Mouse (Mus musculus): Measurements from ENCODE around the gene Tnfrsf11a. TPM values are rescaled to one million over a fixed set of nuclear protein-coding genes. Genes with fewer than 3 reads are reported as not detected.

Gene Tnfrsf11a
- polyA plus RNA-seq, 1 experiment = 2.6 TPM

DNA sequence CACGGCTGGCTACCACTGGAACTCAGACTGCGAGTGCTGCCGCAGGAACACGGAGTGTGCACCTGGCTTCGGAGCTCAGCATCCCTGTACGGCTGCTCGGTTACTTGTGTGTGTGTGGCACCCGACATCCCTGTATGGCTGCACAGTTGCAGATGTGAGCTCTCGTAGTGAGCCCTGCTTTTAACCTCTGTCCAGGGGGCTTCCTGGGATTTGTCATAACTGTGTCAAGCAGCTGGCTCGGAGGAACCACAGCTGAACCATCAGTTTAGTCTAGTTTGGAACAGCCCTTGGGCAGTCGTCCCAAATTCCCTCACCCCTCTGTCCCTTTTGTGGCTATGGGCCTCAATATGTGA is 33.2 kb downstream of the Tnfrsf11a start:
- 58% methylated on average over 11 of the region's 11 CpGs for WGBS
- TF ChIP-seq CTCF (conservative IDR thresholded peaks at IDR 0.05; ENCODE audit: insufficient read depth, insufficient read length, low read depth, low read length) (no peak), POLR2A (IDR thresholded peaks at IDR 0.05; ENCODE audit: low read depth, low read length) (no peak)
- no peak overlapping the region for H3K4me3 ChIP-seq (ENCODE audit: insufficient read depth, low read depth, low read length)
- H3K36me3 ChIP-seq (ENCODE audit: control insufficient read depth, insufficient read depth, low read length) = no peaks in the 10 kb centered on the region
- H3K27me3 ChIP-seq (replicated peaks; ENCODE audit: control insufficient read depth, insufficient read depth, low read length) = no peaks in the 10 kb centered on the region
- DNase-seq = no peak
- H3K27ac ChIP-seq (ENCODE audit: insufficient read depth, low read depth, low read length) = no peak overlapping the region
- 0 out of 2 replicates have a peak, but pooled peaks cover 2% of the 10 kb centered on the region for H3K4me1 ChIP-seq (ENCODE audit: control insufficient read depth, insufficient read depth, low read length)

DNA sequence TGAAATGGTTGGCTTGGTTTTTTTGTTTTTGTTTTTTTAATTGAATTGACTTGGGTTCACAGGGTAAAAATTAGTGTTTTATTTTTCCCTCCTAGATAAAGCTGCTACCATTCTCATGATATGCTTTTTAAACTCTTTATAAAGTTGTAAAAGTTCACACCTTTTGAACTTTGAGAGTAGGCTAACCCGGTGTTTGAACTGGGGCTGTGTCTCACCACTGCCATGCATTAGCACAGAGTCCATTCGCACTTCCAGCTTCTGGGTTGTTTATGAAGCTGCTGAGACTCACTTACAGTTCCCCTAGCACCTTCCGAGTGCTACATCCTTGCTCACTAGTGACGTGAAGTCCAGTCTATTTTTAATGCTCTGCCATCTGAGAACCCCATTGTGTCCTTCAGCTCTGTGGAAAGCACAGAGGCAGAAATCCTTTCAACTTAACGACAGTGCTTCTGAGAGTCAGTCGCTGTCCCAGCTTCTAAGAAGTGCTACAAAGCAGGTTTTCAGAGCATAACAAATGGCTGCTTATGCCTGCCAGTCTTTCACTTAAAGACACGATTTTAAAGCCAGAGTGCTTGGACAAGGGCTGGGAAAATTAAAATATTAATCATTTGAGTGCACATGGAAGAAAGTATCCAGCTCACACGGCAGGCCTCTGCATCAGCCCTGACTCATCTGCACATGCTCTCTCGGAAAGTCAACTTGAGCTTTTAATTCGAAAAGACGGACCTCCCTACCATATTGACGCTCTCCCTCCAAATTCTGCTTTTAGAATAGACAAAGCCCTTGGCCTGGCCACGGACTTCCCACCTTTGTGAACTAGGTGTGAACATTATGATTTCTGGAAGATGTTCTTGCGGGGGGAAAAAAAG is 34.1 kb downstream of the Tnfrsf11a start:
- Histone ChIP-seq H3K4me1 (ENCODE audit: control insufficient read depth, insufficient read depth, low read length) (0 out of 2 replicates have a peak, but pooled peaks cover 2% of the 10 kb centered on the region), H3K4me3 (ENCODE audit: insufficient read depth, low read depth, low read length) (no peak overlapping the region), H3K27me3 (replicated peaks; ENCODE audit: control insufficient read depth, insufficient read depth, low read length) (no peaks in the 10 kb centered on the region), H3K36me3 (ENCODE audit: control insufficient read depth, insufficient read depth, low read length) (no peaks in the 10 kb centered on the region), H3K27ac (ENCODE audit: insufficient read depth, low read depth, low read length) (no peak overlapping the region)
- DNase-seq = no peak
- WGBS = 76% methylated on average over 14 of the region's 14 CpGs
- TF ChIP-seq POLR2A (IDR thresholded peaks at IDR 0.05; ENCODE audit: low read depth, low read length) = no peak
- no peak for TF ChIP-seq CTCF (conservative IDR thresholded peaks at IDR 0.05; ENCODE audit: insufficient read depth, insufficient read length, low read depth, low read length)

DNA sequence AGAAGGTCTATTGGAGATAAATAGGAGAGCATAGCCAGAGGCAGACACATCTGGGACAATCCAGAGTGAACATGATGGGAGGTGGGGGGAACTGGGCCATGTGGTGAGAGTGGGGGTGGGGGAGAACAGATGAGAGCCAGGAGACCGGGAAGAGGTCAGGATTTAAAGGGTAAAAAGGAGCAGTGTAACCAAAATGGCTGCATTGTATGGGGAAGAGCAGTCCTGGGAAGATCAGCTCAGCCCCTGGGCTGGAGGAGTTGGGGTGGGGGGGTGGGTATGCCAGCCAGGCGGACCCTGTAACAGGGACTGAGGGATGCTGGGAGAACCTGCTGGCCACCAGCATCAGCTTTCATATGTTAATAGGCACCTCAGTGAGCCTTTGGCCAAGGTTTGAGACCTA is 34.8 kb downstream of the Tnfrsf11a start:
- no peak for DNase-seq
- no peak overlapping the region for H3K4me3 ChIP-seq (ENCODE audit: insufficient read depth, low read depth, low read length)
- no peak overlapping the region for H3K27ac ChIP-seq (ENCODE audit: insufficient read depth, low read depth, low read length)
- H3K4me1 ChIP-seq (ENCODE audit: control insufficient read depth, insufficient read depth, low read length) = 0 out of 2 replicates have a peak, but pooled peaks cover 2% of the 10 kb centered on the region
- H3K36me3 ChIP-seq (ENCODE audit: control insufficient read depth, insufficient read depth, low read length) = no peaks in the 10 kb centered on the region
- WGBS = 85% methylated on average over 2 of the region's 2 CpGs
- no peaks in the 10 kb centered on the region for H3K27me3 ChIP-seq (replicated peaks; ENCODE audit: control insufficient read depth, insufficient read depth, low read length)
- TF ChIP-seq CTCF (conservative IDR thresholded peaks at IDR 0.05; ENCODE audit: insufficient read depth, insufficient read length, low read depth, low read length) (no peak), POLR2A (IDR thresholded peaks at IDR 0.05; ENCODE audit: low read depth, low read length) (no peak)

DNA sequence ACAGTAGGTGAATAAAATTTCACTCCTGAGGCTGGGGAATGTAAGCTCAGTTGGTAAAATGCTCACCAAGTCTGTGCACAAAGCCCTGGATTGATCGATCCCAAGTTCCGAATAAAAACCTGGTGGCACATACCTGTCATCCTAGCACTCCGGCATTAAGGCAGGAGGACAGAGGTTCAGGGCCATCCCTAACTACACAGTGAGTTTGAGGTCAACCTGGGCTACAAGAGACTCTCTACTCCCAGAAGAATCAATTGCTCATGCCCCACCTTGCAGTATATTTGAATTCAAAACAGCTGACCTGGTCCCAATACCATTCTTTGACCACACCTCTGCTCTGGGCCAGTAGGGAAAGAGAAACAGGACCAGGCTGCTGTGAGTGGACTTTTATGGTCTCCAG is 35.2 kb downstream of the Tnfrsf11a start:
- Histone ChIP-seq H3K36me3 (ENCODE audit: control insufficient read depth, insufficient read depth, low read length) (no peaks in the 10 kb centered on the region), H3K4me1 (ENCODE audit: control insufficient read depth, insufficient read depth, low read length) (0 out of 2 replicates have a peak, but pooled peaks cover 2% of the 10 kb centered on the region), H3K4me3 (ENCODE audit: insufficient read depth, low read depth, low read length) (no peak overlapping the region), H3K27me3 (replicated peaks; ENCODE audit: control insufficient read depth, insufficient read depth, low read length) (no peaks in the 10 kb centered on the region), H3K27ac (ENCODE audit: insufficient read depth, low read depth, low read length) (no peak overlapping the region)
- TF ChIP-seq CTCF (conservative IDR thresholded peaks at IDR 0.05; ENCODE audit: insufficient read depth, insufficient read length, low read depth, low read length) = no peak
- no peak for TF ChIP-seq POLR2A (IDR thresholded peaks at IDR 0.05; ENCODE audit: low read depth, low read length)
- WGBS = 88% methylated on average over 3 of the region's 3 CpGs
- DNase-seq = no peak

DNA sequence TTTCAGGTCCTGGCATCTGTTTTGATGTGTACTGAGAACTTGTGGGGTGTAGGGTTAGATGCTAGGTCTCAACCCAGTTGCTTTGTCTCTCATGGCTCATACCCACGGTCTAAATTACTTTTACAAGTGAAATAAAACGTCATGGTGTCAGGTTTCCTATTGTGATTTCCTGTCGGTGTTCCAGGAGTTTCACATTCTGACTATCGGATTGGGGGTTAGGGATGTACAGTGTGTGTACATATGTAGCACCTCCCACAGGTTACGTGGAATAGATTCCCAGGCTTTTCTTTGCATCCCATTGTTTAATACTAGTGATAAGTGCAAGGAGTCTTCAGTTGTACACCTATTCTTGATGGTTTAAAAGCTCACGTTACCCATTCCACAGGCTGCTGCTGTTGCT is 38.5 kb downstream of the Tnfrsf11a start:
- no peaks in the 10 kb centered on the region for H3K4me1 ChIP-seq (ENCODE audit: control insufficient read depth, insufficient read depth, low read length)
- no peaks in the 10 kb centered on the region for H3K36me3 ChIP-seq (ENCODE audit: control insufficient read depth, insufficient read depth, low read length)
- H3K27ac ChIP-seq (ENCODE audit: insufficient read depth, low read depth, low read length) = no peak overlapping the region
- H3K4me3 ChIP-seq (ENCODE audit: insufficient read depth, low read depth, low read length) = no peak overlapping the region
- 39% methylated on average over 6 of the region's 6 CpGs for WGBS
- TF ChIP-seq POLR2A (IDR thresholded peaks at IDR 0.05; ENCODE audit: low read depth, low read length) (no peak), CTCF (conservative IDR thresholded peaks at IDR 0.05; ENCODE audit: insufficient read depth, insufficient read length, low read depth, low read length) (no peak)
- no peak for DNase-seq
- H3K27me3 ChIP-seq (replicated peaks; ENCODE audit: control insufficient read depth, insufficient read depth, low read length) = no peaks in the 10 kb centered on the region

DNA sequence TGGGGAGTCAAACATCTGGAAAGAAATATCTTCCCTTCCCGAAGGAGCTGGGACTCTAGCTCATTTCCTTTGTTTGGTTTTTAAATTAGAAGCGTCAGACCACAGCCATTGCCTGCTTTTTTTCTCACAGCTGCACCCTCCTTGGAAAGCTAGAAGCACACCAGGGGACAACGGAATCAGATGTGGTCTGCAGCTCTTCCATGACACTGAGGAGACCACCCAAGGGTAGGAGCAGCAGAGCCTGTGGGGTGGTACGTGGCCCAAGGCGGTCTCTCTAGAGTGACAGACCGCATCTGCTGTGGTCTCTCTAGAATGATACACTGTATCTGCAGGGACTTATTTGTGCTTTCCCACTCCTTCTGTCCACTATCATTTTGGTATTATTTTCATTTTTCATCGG is 39.2 kb downstream of the Tnfrsf11a start:
- Histone ChIP-seq H3K27ac (ENCODE audit: insufficient read depth, low read depth, low read length) (no peak overlapping the region), H3K4me3 (ENCODE audit: insufficient read depth, low read depth, low read length) (no peak overlapping the region), H3K27me3 (replicated peaks; ENCODE audit: control insufficient read depth, insufficient read depth, low read length) (no peaks in the 10 kb centered on the region), H3K36me3 (ENCODE audit: control insufficient read depth, insufficient read depth, low read length) (no peaks in the 10 kb centered on the region), H3K4me1 (ENCODE audit: control insufficient read depth, insufficient read depth, low read length) (no peaks in the 10 kb centered on the region)
- no peak for TF ChIP-seq POLR2A (IDR thresholded peaks at IDR 0.05; ENCODE audit: low read depth, low read length)
- no peak for TF ChIP-seq CTCF (conservative IDR thresholded peaks at IDR 0.05; ENCODE audit: insufficient read depth, insufficient read length, low read depth, low read length)
- DNase-seq = no peak
- WGBS = 58% methylated on average over 7 of the region's 7 CpGs

DNA sequence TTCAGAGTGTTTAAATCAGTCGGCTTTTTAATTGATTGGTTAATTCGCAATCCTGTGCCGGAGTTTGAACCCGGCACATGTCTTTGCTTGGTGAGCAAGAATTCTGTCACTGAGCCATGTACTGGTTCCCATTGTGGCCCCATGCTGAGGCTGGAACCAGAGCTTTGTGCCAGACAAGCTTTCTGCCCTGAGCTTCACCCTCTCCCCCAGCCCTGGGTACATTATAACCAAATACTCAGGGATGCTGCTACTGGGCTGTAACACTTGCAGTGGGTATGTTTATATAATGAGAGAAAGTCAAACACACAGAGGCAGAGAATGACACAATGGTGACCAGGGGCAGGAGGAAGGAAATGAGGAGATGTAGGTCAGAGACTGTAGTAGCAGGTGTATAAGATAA is 43.8 kb downstream of the Tnfrsf11a start:
- Histone ChIP-seq H3K36me3 (ENCODE audit: control insufficient read depth, insufficient read depth, low read length) (no peaks in the 10 kb centered on the region), H3K27me3 (replicated peaks; ENCODE audit: control insufficient read depth, insufficient read depth, low read length) (no peaks in the 10 kb centered on the region)
- peak; percentile 89 for DNase-seq

More for the DNA sequence above, 43.8 kb downstream of the Tnfrsf11a start:
- 61% methylated on average over 4 of the region's 4 CpGs for WGBS
- Histone ChIP-seq H3K27ac (ENCODE audit: insufficient read depth, low read depth, low read length) (no peak overlapping the region), H3K4me3 (ENCODE audit: insufficient read depth, low read depth, low read length) (no peak overlapping the region), H3K4me1 (ENCODE audit: control insufficient read depth, insufficient read depth, low read length) (no peaks in the 10 kb centered on the region)
- TF ChIP-seq POLR2A (IDR thresholded peaks at IDR 0.05; ENCODE audit: low read depth, low read length) (no peak), CTCF (conservative IDR thresholded peaks at IDR 0.05; ENCODE audit: insufficient read depth, insufficient read length, low read depth, low read length) (no peak)
